Mouse (Mus musculus): ENCODE data around the gene B3gnt2. TPM values are rescaled to one million over a fixed set of nuclear protein-coding genes. Genes with fewer than 3 reads are reported as not detected.

Gene B3gnt2
- polyA plus RNA-seq, 1 experiment from 2014 or later = 11.9 TPM

DNA sequence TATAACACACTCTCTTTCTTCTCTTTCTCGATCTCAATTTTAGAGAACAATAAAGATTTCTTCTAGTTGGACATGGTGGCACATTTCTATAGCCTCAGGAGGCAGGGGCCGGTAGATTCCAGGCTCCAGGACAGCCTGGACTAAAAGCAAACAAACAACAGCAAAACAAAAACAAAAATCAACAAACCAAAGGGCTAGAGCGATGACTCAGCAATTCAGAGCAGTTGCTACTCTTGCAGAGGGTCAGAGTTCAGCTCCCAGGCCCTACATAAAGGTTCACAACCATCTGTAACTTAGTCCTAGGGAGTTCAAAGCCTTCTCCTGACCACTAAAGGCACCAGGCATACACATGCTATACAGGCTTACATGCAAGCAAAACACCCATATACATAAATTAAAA lies 82.2 kb downstream of the B3gnt2 start:
- WGBS = 84% methylated on average over 3 of the region's 3 CpGs

GRCm38 (mm10) chr11:22777531-22777930 lies 83.2 kb downstream of the B3gnt2 start:
- H3K4me3 ChIP-seq (replicated peaks) = no peak overlapping the region
- no peaks in the 10 kb centered on the region for H3K9me3 ChIP-seq
- no peaks in the 10 kb centered on the region for H3K27me3 ChIP-seq (replicated peaks)
- no peak overlapping the region for H3K4me2 ChIP-seq (replicated peaks)
- H3K9ac ChIP-seq = no peak overlapping the region
- no peak for ATAC-seq
- WGBS = 87% methylated on average over 2 of the region's 2 CpGs
- H3K4me1 ChIP-seq (replicated peaks) = 0 out of 2 replicates have a peak, but pooled peaks cover 2% of the 10 kb centered on the region
- no peaks in the 10 kb centered on the region for H3K36me3 ChIP-seq
- no peak overlapping the region for H3K27ac ChIP-seq

More for the DNA sequence above, 82.2 kb downstream of the B3gnt2 start:
- H3K36me3 ChIP-seq = no peaks in the 10 kb centered on the region
- H3K4me3 ChIP-seq (replicated peaks) = no peak overlapping the region
- H3K4me1 ChIP-seq (replicated peaks) = peaks cover 8% of the 10 kb centered on the region; the same call in 1 of the 2 replicates
- no peaks in the 10 kb centered on the region for H3K9me3 ChIP-seq
- H3K9ac ChIP-seq = no peak overlapping the region
- no peak for ATAC-seq
- no peak overlapping the region for H3K27ac ChIP-seq
- no peaks in the 10 kb centered on the region for H3K27me3 ChIP-seq (replicated peaks)
- H3K4me2 ChIP-seq (replicated peaks) = no peak overlapping the region

DNA sequence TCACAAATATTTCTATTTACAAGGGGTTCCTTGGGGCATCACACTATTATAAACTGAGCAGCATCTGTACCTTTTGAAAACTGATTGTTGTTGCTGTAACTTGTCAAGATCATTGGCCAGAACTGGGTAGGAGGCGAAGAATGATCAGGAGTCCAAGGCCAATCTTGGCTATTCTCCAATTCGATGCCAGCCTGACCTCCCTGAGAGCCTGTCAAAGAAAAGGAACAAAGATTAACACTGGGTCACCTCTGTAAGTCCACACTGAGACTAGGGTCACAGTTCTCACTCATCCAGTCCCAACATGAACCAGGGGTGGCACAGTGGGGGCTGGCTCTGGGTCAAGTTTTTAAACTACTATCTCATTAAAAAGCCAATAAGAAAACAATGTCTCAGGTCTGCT lies 85.9 kb downstream of the B3gnt2 start:
- 85% methylated on average over 2 of the region's 2 CpGs for WGBS
- Histone ChIP-seq H3K4me2 (replicated peaks) (no peak overlapping the region), H3K27me3 (replicated peaks) (no peaks in the 10 kb centered on the region), H3K9me3 (no peaks in the 10 kb centered on the region), H3K9ac (no peak overlapping the region), H3K4me3 (replicated peaks) (no peak overlapping the region), H3K27ac (no peak overlapping the region), H3K4me1 (replicated peaks) (no peaks in the 10 kb centered on the region), H3K36me3 (no peaks in the 10 kb centered on the region)
- no peak for ATAC-seq

- ATAC-seq = no peak
- no peak overlapping the region for H3K27ac ChIP-seq
- 65% methylated on average over 2 of the region's 2 CpGs for WGBS
- no peaks in the 10 kb centered on the region for H3K4me1 ChIP-seq (replicated peaks)
- H3K4me2 ChIP-seq (replicated peaks) = no peak overlapping the region
- no peak overlapping the region for H3K9ac ChIP-seq
- no peak overlapping the region for H3K4me3 ChIP-seq (replicated peaks)
- no peaks in the 10 kb centered on the region for H3K9me3 ChIP-seq
- H3K27me3 ChIP-seq (replicated peaks) = no peaks in the 10 kb centered on the region
- H3K36me3 ChIP-seq = no peaks in the 10 kb centered on the region
Measured at GRCm38 (mm10) chr11:22766238-22766637, 94.5 kb downstream of the B3gnt2 start.

DNA sequence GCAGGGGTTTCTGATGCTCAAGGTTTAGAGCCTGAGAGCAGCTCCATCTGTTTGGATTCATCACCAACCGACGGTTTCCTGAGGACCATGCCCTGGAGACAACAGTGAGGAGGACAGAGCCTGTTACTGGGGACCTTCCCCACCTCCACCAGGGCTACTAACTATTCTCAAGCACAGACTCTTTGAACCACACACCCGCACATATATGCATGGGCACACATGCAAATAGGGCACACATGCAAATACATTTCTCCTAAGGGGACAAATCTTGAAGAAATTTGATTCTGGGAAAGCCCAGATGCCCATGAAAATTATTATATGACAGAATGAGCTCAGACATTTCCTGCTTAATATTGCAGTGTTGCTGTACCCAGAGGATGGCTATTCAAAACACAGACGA lies 95.3 kb downstream of the B3gnt2 start:
- Histone ChIP-seq H3K4me2 (replicated peaks) (no peak overlapping the region), H3K36me3 (no peaks in the 10 kb centered on the region), H3K9ac (no peak overlapping the region), H3K9me3 (no peaks in the 10 kb centered on the region), H3K27me3 (replicated peaks) (no peaks in the 10 kb centered on the region), H3K27ac (no peak overlapping the region), H3K4me3 (replicated peaks) (no peak overlapping the region), H3K4me1 (replicated peaks) (no peaks in the 10 kb centered on the region)
- 78% methylated on average over 4 of the region's 4 CpGs for WGBS
- no peak for ATAC-seq

DNA sequence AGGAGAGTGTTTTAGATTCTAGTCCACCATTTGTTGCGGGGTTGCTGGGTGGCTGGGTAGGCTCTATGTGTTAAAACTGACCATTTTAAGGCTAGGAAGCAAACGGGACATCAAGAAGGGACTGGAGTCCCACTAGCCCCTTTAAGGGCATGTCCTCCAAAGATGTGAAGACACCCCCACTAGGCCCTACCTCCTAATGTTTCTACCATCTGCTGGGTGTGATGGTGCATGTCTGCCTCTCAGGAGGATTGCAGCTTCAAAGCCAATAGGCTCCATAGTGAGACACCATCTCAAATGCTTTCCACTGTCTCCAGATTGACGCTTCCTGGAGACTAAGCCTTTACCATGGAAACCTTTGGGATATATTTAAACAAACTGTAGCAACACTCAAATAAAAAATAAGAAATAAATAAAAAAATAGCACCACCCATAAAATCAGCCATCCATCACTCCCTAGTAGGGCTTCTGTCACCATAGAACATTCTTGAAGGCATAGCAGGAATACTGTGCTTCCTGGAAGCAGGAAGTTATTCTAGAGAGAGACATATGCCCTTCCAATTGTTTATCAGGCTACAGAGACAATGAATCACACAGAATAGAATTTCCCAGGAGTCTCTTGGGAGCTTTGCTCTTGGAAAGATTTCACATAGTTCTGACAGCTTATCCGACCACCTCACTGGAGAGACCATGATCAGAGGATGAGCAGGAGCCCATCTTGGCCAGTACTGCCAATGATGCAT lies 97.0 kb downstream of the B3gnt2 start:
- Histone ChIP-seq H3K27me3 (replicated peaks) (no peaks in the 10 kb centered on the region), H3K27ac (no peak overlapping the region), H3K4me3 (replicated peaks) (no peak overlapping the region), H3K4me2 (replicated peaks) (no peak overlapping the region), H3K4me1 (replicated peaks) (no peaks in the 10 kb centered on the region), H3K36me3 (no peaks in the 10 kb centered on the region), H3K9me3 (no peaks in the 10 kb centered on the region), H3K9ac (no peak overlapping the region)
- no peak for ATAC-seq
- WGBS = 70% methylated on average over 4 of the region's 4 CpGs

DNA sequence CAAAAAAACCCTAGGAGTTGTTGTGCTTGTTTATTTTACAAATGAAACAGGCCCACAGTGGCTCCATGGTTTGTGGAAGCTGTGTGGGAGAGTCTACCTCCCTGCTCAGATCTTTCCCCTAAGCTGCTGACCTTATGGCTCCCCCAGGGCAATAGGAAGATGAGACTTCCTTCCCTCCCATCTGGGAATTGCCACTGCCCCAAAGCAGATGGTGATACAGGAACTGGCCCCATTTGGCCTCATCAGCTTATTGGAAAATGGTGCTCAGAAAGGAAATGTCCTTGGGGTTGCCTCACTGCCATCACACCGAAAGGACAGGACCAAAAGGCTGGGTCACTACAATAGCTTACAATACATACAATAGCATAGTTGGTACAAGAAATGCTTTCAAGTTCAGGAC lies 97.7 kb downstream of the B3gnt2 start:
- ATAC-seq = no peak
- no peaks in the 10 kb centered on the region for H3K36me3 ChIP-seq
- H3K27ac ChIP-seq = no peak overlapping the region
- WGBS = 75% methylated on average over 1 of the region's 1 CpGs
- no peaks in the 10 kb centered on the region for H3K27me3 ChIP-seq (replicated peaks)
- no peaks in the 10 kb centered on the region for H3K9me3 ChIP-seq
- no peaks in the 10 kb centered on the region for H3K4me1 ChIP-seq (replicated peaks)
- no peak overlapping the region for H3K4me2 ChIP-seq (replicated peaks)
- H3K9ac ChIP-seq = no peak overlapping the region
- no peak overlapping the region for H3K4me3 ChIP-seq (replicated peaks)

GRCm38 (mm10) chr11:22762236-22762927 lies 98.4 kb downstream of the B3gnt2 start:
- H3K4me2 ChIP-seq (replicated peaks) = no peak overlapping the region
- no peaks in the 10 kb centered on the region for H3K9me3 ChIP-seq
- no peaks in the 10 kb centered on the region for H3K4me1 ChIP-seq (replicated peaks)
- no peaks in the 10 kb centered on the region for H3K27me3 ChIP-seq (replicated peaks)
- no peak overlapping the region for H3K9ac ChIP-seq
- no peak overlapping the region for H3K27ac ChIP-seq
- H3K36me3 ChIP-seq = no peaks in the 10 kb centered on the region
- H3K4me3 ChIP-seq (replicated peaks) = no peak overlapping the region
- 85% methylated on average over 18 of the region's 18 CpGs for WGBS
- no peak for ATAC-seq

- Histone ChIP-seq H3K9me3 (no peaks in the 10 kb centered on the region), H3K27me3 (replicated peaks) (no peaks in the 10 kb centered on the region), H3K4me2 (replicated peaks) (no peak overlapping the region), H3K4me3 (replicated peaks) (no peak overlapping the region), H3K9ac (no peak overlapping the region), H3K27ac (no peak overlapping the region), H3K4me1 (replicated peaks) (no peaks in the 10 kb centered on the region), H3K36me3 (no peaks in the 10 kb centered on the region)
- ATAC-seq = no peak
- WGBS = 87% methylated on average over 4 of the region's 4 CpGs
Measured at GRCm38 (mm10) chr11:22759783-22760182, 101.0 kb downstream of the B3gnt2 start.

DNA sequence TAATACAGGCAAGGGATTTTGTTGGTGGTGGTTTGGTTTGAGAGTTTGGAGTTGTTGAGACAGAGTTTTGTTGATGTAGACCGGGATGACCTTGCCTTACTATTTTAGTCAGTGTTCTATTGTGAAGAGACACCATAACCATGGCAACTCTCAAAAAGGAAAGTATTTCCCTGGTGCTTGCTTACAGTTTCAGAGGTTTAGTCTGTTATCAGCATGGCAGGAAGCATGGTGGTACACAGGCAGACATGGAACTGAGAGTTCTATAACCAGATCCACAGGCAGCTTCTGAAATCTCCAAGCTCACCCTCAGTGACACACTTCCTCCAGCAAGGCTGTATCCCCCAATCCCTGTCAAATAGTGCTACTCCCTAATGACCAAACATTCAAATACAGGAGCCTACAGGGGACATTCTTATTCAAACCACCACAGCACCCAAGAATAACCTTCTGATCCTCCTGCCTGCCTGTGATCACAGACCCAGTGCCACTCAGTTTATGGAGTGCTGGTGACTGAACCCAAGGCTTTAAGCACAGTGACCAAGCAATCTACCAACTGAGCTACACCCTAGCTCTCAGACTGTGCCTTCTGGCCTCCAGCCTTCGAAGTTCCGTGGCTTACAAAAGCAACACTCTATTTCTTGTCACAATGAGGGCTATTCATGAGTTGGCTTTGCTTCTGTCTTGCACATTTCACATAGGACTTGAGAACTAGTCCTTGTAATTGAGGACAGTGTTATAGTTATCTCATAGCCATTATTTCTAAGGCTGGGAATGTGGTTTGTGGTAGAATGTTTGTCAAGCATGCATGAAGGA lies 104.4 kb downstream of the B3gnt2 start:
- Histone ChIP-seq H3K4me1 (replicated peaks) (no peaks in the 10 kb centered on the region), H3K9me3 (no peaks in the 10 kb centered on the region), H3K27me3 (replicated peaks) (no peaks in the 10 kb centered on the region), H3K4me2 (replicated peaks) (no peak overlapping the region), H3K9ac (no peak overlapping the region), H3K4me3 (replicated peaks) (no peak overlapping the region), H3K27ac (no peak overlapping the region), H3K36me3 (no peaks in the 10 kb centered on the region)
- no peak for ATAC-seq
- 81% methylated on average over 3 of the region's 3 CpGs for WGBS

GRCm38 (mm10) chr11:22755180-22755579 lies 105.6 kb downstream of the B3gnt2 start:
- 78% methylated on average over 1 of the region's 1 CpGs for WGBS
- Histone ChIP-seq H3K27ac (no peak overlapping the region), H3K4me1 (replicated peaks) (no peaks in the 10 kb centered on the region), H3K9me3 (no peaks in the 10 kb centered on the region), H3K9ac (no peak overlapping the region), H3K36me3 (no peaks in the 10 kb centered on the region), H3K4me2 (replicated peaks) (no peak overlapping the region), H3K4me3 (replicated peaks) (no peak overlapping the region), H3K27me3 (replicated peaks) (no peaks in the 10 kb centered on the region)
- no peak for ATAC-seq

DNA sequence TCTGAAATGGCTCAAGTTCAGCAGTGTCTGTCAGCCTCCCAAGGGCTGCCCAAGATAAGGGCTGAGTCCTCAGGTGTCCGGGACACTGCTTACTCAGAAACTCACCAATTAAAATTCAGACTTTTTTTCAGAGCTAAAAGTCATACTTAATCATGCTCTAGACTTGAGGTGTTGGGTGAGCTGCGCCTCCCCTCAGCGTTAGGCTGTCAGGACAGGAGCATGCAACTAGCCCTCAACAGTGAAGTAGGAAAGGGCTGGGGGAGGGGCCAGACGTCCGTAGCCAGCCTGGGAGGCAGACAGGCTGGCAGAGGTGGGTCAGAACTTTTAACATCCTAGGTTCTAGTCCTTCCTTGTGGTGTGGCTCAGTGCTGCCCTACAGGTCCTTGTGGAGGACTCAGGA lies 108.2 kb downstream of the B3gnt2 start:
- 51% methylated on average over 5 of the region's 5 CpGs for WGBS
- Histone ChIP-seq H3K27me3 (replicated peaks) (no peaks in the 10 kb centered on the region), H3K4me3 (replicated peaks) (no peak overlapping the region)

More for the DNA sequence above, 108.2 kb downstream of the B3gnt2 start:
- ATAC-seq = no peak
- H3K9me3 ChIP-seq = no peaks in the 10 kb centered on the region
- no peaks in the 10 kb centered on the region for H3K4me1 ChIP-seq (replicated peaks)
- H3K9ac ChIP-seq = no peak overlapping the region
- no peak overlapping the region for H3K27ac ChIP-seq
- no peaks in the 10 kb centered on the region for H3K36me3 ChIP-seq
- H3K4me2 ChIP-seq (replicated peaks) = no peak overlapping the region
